Mouse (Mus musculus) myocyte (in vitro differentiated cells): ENCODE measurements around the gene Ttll5. TPM values are rescaled to one million over a fixed set of nuclear protein-coding genes. Genes with fewer than 3 reads are reported as not detected.

Experiments
- H3K27me3 ChIP-seq: one replicate; pipeline ENCODE4 v1.6.1; 2011; ENCODE audit not compliant: control insufficient read depth, insufficient read depth, insufficient read length
- H3K36me3 ChIP-seq: one replicate; pipeline ENCODE4 v1.6.1; 2011; ENCODE audit not compliant: control insufficient read depth, insufficient read depth
- H3K4me2 ChIP-seq: one replicate; pipeline ENCODE4 v1.6.1; 2011; ENCODE audit warnings: low read depth, control low read depth
- H3K4me3 ChIP-seq: one replicate; pipeline ENCODE4 v1.5.1; 2011; ENCODE audit warnings: mild to moderate bottlenecking, control low read depth, moderate library complexity
- H3K79me2 ChIP-seq: one replicate; pipeline ENCODE4 v1.6.1; 2011; ENCODE audit not compliant: control insufficient read depth, insufficient read depth
- H3ac ChIP-seq: one replicate; pipeline ENCODE4 v1.6.1; 2011; ENCODE audit not compliant: control insufficient read depth, insufficient read length
- CEBPB ChIP-seq: IDR thresholded peaks from 2 replicates; pipeline ENCODE4 v1.6.1; 2011; ENCODE audit warnings: mild to moderate bottlenecking, moderate library complexity; ENCODE audit not compliant: poor library complexity, insufficient read depth, severe bottlenecking
- E2F4 ChIP-seq: IDR thresholded peaks from one replicate; pipeline ENCODE4 v1.6.1; 2011; ENCODE audit warnings: mild to moderate bottlenecking, control low read depth, moderate library complexity; ENCODE audit not compliant: insufficient read depth
- MAX ChIP-seq: IDR thresholded peaks from one replicate; pipeline ENCODE4 v1.6.1; 2011; ENCODE audit warnings: low read depth, mild to moderate bottlenecking, control low read depth
- MYOD1 ChIP-seq, 3 experiments: IDR thresholded peaks; one replicate each; pipeline ENCODE4 v1.6.1; 2011; ENCODE audit warnings: control low read depth in 2 of 3, low read depth in 2 of 3, mild to moderate bottlenecking in 2 of 3, moderate library complexity in 1 of 3; ENCODE audit not compliant: insufficient read length in 2 of 3, control insufficient read depth in 1 of 3
- MYOG ChIP-seq, 3 experiments: IDR thresholded peaks; one replicate each; pipeline ENCODE4 v1.6.1; 2011; ENCODE audit warnings: control low read depth in 2 of 3, low read depth in 2 of 3, mild to moderate bottlenecking in 2 of 3; ENCODE audit not compliant: insufficient read length in 2 of 3, control insufficient read depth in 1 of 3, insufficient read depth in 1 of 3
- POLR2A ChIP-seq: IDR thresholded peaks from one replicate; pipeline ENCODE4 v1.6.1; 2011; ENCODE audit warnings: low read depth, mild to moderate bottlenecking, control low read depth, moderate library complexity; ENCODE audit not compliant: insufficient read length
- POLR2AphosphoS2 ChIP-seq: IDR thresholded peaks from one replicate; pipeline ENCODE4 v1.6.1; 2011; ENCODE audit warnings: low read depth, control low read depth; ENCODE audit not compliant: insufficient read length
- REST ChIP-seq: IDR thresholded peaks from one replicate; pipeline ENCODE4 v1.6.1; 2011; ENCODE audit warnings: mild to moderate bottlenecking, control low read depth, moderate library complexity; ENCODE audit not compliant: insufficient read depth, insufficient read length
- SRF ChIP-seq: IDR thresholded peaks from one replicate; pipeline ENCODE4 v1.6.1; 2011; ENCODE audit warnings: low read depth; ENCODE audit not compliant: control insufficient read depth, insufficient read length
- TCF12 ChIP-seq: IDR thresholded peaks from one replicate; pipeline ENCODE4 v1.6.1; 2011; ENCODE audit warnings: mild to moderate bottlenecking, control low read depth; ENCODE audit not compliant: poor library complexity, insufficient read depth, severe bottlenecking
- TCF3 ChIP-seq: IDR thresholded peaks from one replicate; pipeline ENCODE4 v1.6.1; 2011; ENCODE audit warnings: low read depth, control low read depth; ENCODE audit not compliant: insufficient read length
- USF1 ChIP-seq: IDR thresholded peaks from one replicate; pipeline ENCODE4 v1.6.1; 2011; ENCODE audit warnings: low read depth, mild to moderate bottlenecking, control low read depth, moderate library complexity
- polyA plus RNA-seq: library from polyadenylated mRNA; unstranded; fragments of >200 nt; fragmentation: generic; extraction: Trizol; gene quantifications from one replicate; pipeline ENCODE4 v1.2.1, GENCODE M21; 2012; ENCODE audit warnings: missing spikeins

The Ttll5 gene
- polyA plus RNA-seq, 1 experiment, result 36.2 TPM

GRCm38 (mm10) chr12:85822051-85822450 is 2.4 kb upstream of the Ttll5 start:
- TF ChIP-seq POLR2A (no peak), USF1 (no peak), E2F4 (no peak), TCF3 (no peak), MYOD1 (IDR thresholded peaks at IDR 0.05; ENCODE audit: control insufficient read depth in 1 of 3, insufficient read length in 2 of 3, low read depth in 2 of 3) (no peak), MYOG (IDR thresholded peaks at IDR 0.05; ENCODE audit: control insufficient read depth in 1 of 3, insufficient read depth in 1 of 3, insufficient read length in 2 of 3, low read depth in 2 of 3) (no peak), TCF12 (no peak), CEBPB (no peak), REST (no peak), POLR2AphosphoS2 (no peak), MAX (no peak), SRF (no peak)
- Histone ChIP-seq H3K36me3 (peaks cover 35% of the 10 kb centered on the region), H3K27me3 (no peaks in the 10 kb centered on the region), H3K4me2 (no peak overlapping the region), H3K4me3 (peak overlapping the region; percentile 74), H3K79me2 (peaks cover 39% of the 10 kb centered on the region), H3ac (no peak overlapping the region)

- Histone ChIP-seq H3ac (peak overlapping the region; percentile 70), H3K36me3 (peaks cover 25% of the 10 kb centered on the region), H3K4me3 (peak overlapping the region; percentile 74), H3K4me2 (peak overlapping the region; percentile 98), H3K79me2 (peaks cover 39% of the 10 kb centered on the region), H3K27me3 (no peaks in the 10 kb centered on the region)
- TF ChIP-seq TCF3 (no peak), MAX (no peak), MYOG (IDR thresholded peaks at IDR 0.05; ENCODE audit: control insufficient read depth in 1 of 3, insufficient read depth in 1 of 3, insufficient read length in 2 of 3, low read depth in 2 of 3) (no peak), MYOD1 (IDR thresholded peaks at IDR 0.05; ENCODE audit: control insufficient read depth in 1 of 3, insufficient read length in 2 of 3, low read depth in 2 of 3) (no peak), CEBPB (no peak), E2F4 (no peak), USF1 (no peak), TCF12 (no peak), POLR2A (no peak), SRF (no peak), REST (no peak), POLR2AphosphoS2 (no peak)
These were observed 902 bp downstream of the Ttll5 start for GRCm38 (mm10) chr12:85825361-85825760.

- peak overlapping the region; percentile 98 for H3K4me2 ChIP-seq
- peaks cover 24% of the 10 kb centered on the region for H3K36me3 ChIP-seq
- H3K27me3 ChIP-seq, result no peaks in the 10 kb centered on the region
- peaks cover 39% of the 10 kb centered on the region for H3K79me2 ChIP-seq
- TF ChIP-seq USF1 (no peak), MYOD1 (IDR thresholded peaks at IDR 0.05; ENCODE audit: control insufficient read depth in 1 of 3, insufficient read length in 2 of 3, low read depth in 2 of 3) (no peak), TCF3 (no peak), MAX (no peak), MYOG (IDR thresholded peaks at IDR 0.05; ENCODE audit: control insufficient read depth in 1 of 3, insufficient read depth in 1 of 3, insufficient read length in 2 of 3, low read depth in 2 of 3) (no peak), REST (no peak), SRF (no peak), CEBPB (no peak)
- H3ac ChIP-seq, result no peak overlapping the region
- peak overlapping the region; percentile 74 for H3K4me3 ChIP-seq
These were observed 1.4 kb downstream of the Ttll5 start for GRCm38 (mm10) chr12:85825822-85826221.

GRCm38 (mm10) chr12:85828856-85829255 is 4.4 kb downstream of the Ttll5 start:
- H3K27me3 ChIP-seq, result no peaks in the 10 kb centered on the region
- H3K4me2 ChIP-seq, result no peak overlapping the region
- H3K36me3 ChIP-seq, result peaks cover 15% of the 10 kb centered on the region
- peaks cover 14% of the 10 kb centered on the region for H3K79me2 ChIP-seq
- no peak overlapping the region for H3K4me3 ChIP-seq
- TF ChIP-seq MAX (no peak), POLR2A (no peak), TCF3 (no peak), SRF (no peak), POLR2AphosphoS2 (no peak), REST (no peak), MYOG (IDR thresholded peaks at IDR 0.05; ENCODE audit: control insufficient read depth in 1 of 3, insufficient read depth in 1 of 3, insufficient read length in 2 of 3, low read depth in 2 of 3) (no peak), USF1 (no peak), E2F4 (no peak), TCF12 (no peak), MYOD1 (IDR thresholded peaks at IDR 0.05; ENCODE audit: control insufficient read depth in 1 of 3, insufficient read length in 2 of 3, low read depth in 2 of 3) (no peak), CEBPB (no peak)
- H3ac ChIP-seq, result no peak overlapping the region

GRCm38 (mm10) chr12:85829866-85830265 is 5.4 kb downstream of the Ttll5 start:
- H3K79me2 ChIP-seq, result peaks cover 10% of the 10 kb centered on the region
- no peaks in the 10 kb centered on the region for H3K27me3 ChIP-seq
- no peak overlapping the region for H3K4me3 ChIP-seq
- no peak overlapping the region for H3ac ChIP-seq
- TF ChIP-seq TCF12 (no peak), CEBPB (no peak), MYOD1 (IDR thresholded peaks at IDR 0.05; ENCODE audit: control insufficient read depth in 1 of 3, insufficient read length in 2 of 3, low read depth in 2 of 3) (no peak)
- H3K36me3 ChIP-seq, result peaks cover 15% of the 10 kb centered on the region
- H3K4me2 ChIP-seq, result no peak overlapping the region
